Mouse (Mus musculus): Measurements from ENCODE around the gene Hnrnph1.

DNA sequence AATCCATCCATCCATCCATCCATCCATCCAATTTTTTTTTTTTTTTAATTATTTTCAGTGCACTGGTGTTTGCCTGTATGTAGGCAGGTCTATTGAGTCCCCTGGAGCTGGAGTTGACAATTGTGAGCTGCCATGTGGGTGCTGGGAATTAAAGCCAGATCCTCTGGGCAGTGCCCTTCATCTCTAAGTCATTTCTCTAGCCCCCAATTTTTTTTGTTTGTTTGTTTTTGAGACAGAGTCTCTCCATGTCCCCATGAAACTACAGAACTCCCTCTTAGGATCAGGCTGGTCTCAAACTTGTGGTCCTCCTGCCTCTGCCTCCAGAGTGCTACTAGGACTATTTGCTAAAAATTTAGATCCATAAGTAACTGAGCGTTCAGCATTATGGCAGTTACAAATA is 4.9 kb upstream of the Hnrnph1 start:
- no peak for TF ChIP-seq FLI1 (IDR thresholded peaks at IDR 0.05; ENCODE audit: low read length)
- no peak for TF ChIP-seq GATA1 (IDR thresholded peaks at IDR 0.05; ENCODE audit: borderline replicate concordance, low read length)
